Mouse (Mus musculus) liver, embryonic 11.5 days (tissue): ENCODE measurements around the gene Pcp2. TPM values are rescaled to one million over a fixed set of nuclear protein-coding genes. Genes with fewer than 3 reads are reported as not detected.

Source experiments
- ATAC-seq: fragments of 200-750 bp; cut with Nextera tagmentation; replicated peaks from 2 replicates; pipeline ENCODE4 v1.8.0; 2017; ENCODE audit warnings: moderate number of reproducible peaks, mild to moderate bottlenecking, moderate TSS enrichment, moderate library complexity; ENCODE audit not compliant: low FRiP score
- DNase-seq: peaks from one replicate; pipeline ENCODE4 v3.0.0-alpha.2; 2017; ENCODE audit warnings: low spot score
- H3K27ac ChIP-seq: fragments of 300-500 bp; sonication (generic); 2 replicates; pipeline ENCODE4 v1.5.1; 2014; ENCODE audit warnings: mild to moderate bottlenecking, low read depth, low read length, control low read depth
- H3K27me3 ChIP-seq: fragments of 300-500 bp; sonication (generic); replicated peaks from 2 replicates; pipeline ENCODE4 v1.6.1; 2014; ENCODE audit warnings: low read length, mixed read lengths; ENCODE audit not compliant: control insufficient read depth, insufficient read depth
- H3K36me3 ChIP-seq: fragments of 300-500 bp; sonication (generic); 2 replicates; pipeline ENCODE4 v1.6.1; 2014; ENCODE audit warnings: mild to moderate bottlenecking, low read length, moderate library complexity, mixed read lengths; ENCODE audit not compliant: control insufficient read depth, insufficient read depth
- H3K4me1 ChIP-seq: fragments of 300-500 bp; sonication (generic); replicated peaks from 2 replicates; pipeline ENCODE4 v1.6.1; 2014; ENCODE audit warnings: low read length, mixed read lengths; ENCODE audit not compliant: control insufficient read depth, insufficient read depth
- H3K4me2 ChIP-seq: fragments of 300-500 bp; sonication (generic); 2 replicates; pipeline ENCODE4 v1.6.1; 2014; ENCODE audit warnings: mild to moderate bottlenecking, control low read depth, moderate library complexity
- H3K4me3 ChIP-seq: fragments of 300-500 bp; sonication (generic); 2 replicates; pipeline ENCODE4 v1.5.1; 2014; ENCODE audit warnings: low read depth, low read length, control low read depth
- H3K9ac ChIP-seq: fragments of 300-500 bp; sonication (generic); 2 replicates; pipeline ENCODE4 v1.6.1; 2014; ENCODE audit warnings: low read depth, low read length, control low read depth
- H3K9me3 ChIP-seq: fragments of 300-500 bp; sonication (generic); 2 replicates; pipeline ENCODE4 v1.6.1; 2016; ENCODE audit warnings: low read length, inconsistent platforms, mixed read lengths; ENCODE audit not compliant: control insufficient read depth
- WGBS: fragments of 180-500 bp; shearing (Covaris S2); extraction: QIAGEN DNeasy Blood & Tissue Kit; methylation state at CpG from one replicate; pipeline ENCODE4 v1.1.7; 2014; 5-methylcytosine and 5-hydroxymethylcytosine counted together
- polyA plus RNA-seq: library from polyadenylated mRNA; unstranded; fragments of >200 nt; fragmentation: Nextera tagmentation; extraction: Ambion mirVana; gene quantifications from 2 replicates; pipeline ENCODE4 v1.2.1, GENCODE M21; 2014

Gene Pcp2
- polyA plus RNA-seq, 1 experiment from 2014 or later, result 0.40 TPM

DNA sequence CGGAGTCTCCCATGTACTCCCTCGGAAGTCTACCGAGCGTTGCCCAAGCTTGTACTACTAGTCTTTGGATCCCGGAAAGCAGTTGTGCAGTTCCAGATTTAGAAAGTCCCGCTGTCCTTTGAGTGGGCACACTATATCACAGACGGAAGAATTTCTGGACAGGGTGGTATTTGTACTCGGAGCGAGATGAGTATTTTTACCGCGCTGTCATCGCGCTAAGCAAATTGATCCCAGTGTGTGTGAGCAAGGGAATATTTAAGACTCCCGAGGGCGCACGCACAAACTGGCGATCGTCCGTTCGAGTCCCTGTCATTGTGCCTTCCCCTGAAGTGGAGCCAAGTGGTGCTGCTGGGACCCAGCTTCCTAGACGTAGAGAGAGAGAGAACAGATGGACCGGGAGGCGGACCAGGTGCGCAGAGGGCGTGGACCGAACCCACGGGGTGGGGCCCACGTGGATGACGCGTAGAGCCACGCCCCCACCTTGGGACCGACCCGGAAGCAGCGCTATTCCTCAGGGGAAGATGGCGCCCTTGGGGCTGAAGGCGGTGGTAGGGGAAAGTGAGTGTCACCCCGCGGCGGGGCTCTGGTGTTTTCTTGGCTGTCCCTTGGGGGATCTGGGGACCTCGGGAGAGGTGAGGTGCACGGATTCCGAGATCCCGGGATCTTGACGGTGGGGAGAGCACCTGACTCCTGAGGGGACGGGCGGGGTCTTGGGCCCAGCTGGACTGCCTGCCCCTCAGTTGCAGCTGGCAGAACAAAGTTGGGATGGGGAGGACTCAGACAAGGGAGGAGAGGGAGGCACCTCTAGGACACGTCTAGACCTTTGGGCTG lies 5.5 kb upstream of the Pcp2 start, which contains the start of gene Stxbp2:
Gene Stxbp2, plus strand, starts transcription at position 309 of the 831 bp plus-strand sequence.
- Histone ChIP-seq H3K4me2 (peak within 1 kb of the TSS; percentile 81), H3K36me3 (peaks cover 13% of the 10 kb centered on the region; the same call in 1 of the 2 replicates), H3K27me3 (no peaks in the 10 kb centered on the region), H3K4me1 (no peaks in the 10 kb centered on the region), H3K9ac (peak within 1 kb of the TSS; percentile 81), H3K27ac (peak within 1 kb of the TSS; percentile 40; the same call in 1 of the 2 replicates), H3K4me3 (peak within 1 kb of the TSS; percentile 68), H3K9me3 (no peaks in the 10 kb centered on the region)
- ATAC-seq (peak; percentile 91), DNase-seq (peak; percentile 80)
- WGBS, result 8% methylated on average over 47 of the region's 47 CpGs

DNA sequence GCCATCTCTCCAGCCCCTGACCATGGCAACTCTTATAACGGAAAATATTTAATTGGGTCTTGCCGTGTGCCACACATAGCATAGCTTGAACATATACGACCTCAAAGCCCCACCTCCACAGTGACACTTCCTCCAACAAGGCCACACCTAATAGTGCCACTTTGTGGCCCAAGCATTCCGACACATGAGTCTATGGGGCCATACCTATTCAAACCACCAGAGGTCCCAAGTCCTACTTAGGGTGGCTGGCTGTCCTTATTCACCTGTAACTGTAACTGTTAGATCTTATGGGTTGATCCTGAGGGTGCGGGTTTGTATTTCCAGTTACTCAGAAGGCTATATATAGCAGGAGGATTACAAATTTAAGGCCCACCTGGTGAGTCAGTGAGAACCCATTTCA lies 2.7 kb upstream of the Pcp2 start:
- no peak overlapping the region for H3K4me2 ChIP-seq
- no peak overlapping the region for H3K4me3 ChIP-seq
- H3K4me1 ChIP-seq, result no peaks in the 10 kb centered on the region
- H3K27ac ChIP-seq, result no peak overlapping the region
- H3K9ac ChIP-seq, result no peak overlapping the region
- ATAC-seq (0 out of 2 replicates have a peak, but pooled peaks have one; percentile 25), DNase-seq (no peak)
- 34% methylated on average over 5 of the region's 5 CpGs for WGBS
- H3K27me3 ChIP-seq, result no peaks in the 10 kb centered on the region
- 0 out of 2 replicates have a peak, but pooled peaks cover 2% of the 10 kb centered on the region for H3K36me3 ChIP-seq
- H3K9me3 ChIP-seq, result no peaks in the 10 kb centered on the region

DNA sequence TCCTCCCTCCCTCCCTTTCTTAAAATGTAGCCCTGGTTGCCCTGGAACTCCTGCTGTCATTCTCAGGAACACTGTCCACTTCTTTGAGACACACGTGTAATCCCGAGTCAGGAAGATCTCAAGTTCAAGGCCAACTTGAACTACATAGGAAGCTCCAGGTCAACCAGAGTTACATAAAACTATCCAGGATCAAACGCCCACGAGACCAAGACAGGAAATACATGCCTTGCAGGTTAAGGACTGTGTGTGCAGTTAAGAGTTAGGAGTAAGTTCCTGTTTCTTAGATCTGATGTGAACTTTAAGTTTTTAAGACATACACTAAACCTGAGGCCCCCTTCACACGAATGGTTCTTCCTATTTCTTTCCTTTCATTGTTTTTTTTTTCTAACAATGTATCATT lies 1.6 kb upstream of the Pcp2 start:
- Histone ChIP-seq H3K9ac (no peak overlapping the region), H3K27me3 (no peaks in the 10 kb centered on the region), H3K9me3 (no peaks in the 10 kb centered on the region), H3K4me2 (no peak overlapping the region), H3K36me3 (0 out of 2 replicates have a peak, but pooled peaks cover 2% of the 10 kb centered on the region), H3K4me1 (peaks cover 3% of the 10 kb centered on the region), H3K4me3 (no peak overlapping the region), H3K27ac (no peak overlapping the region)
- no peak for ATAC-seq
- no peak for DNase-seq
- 44% methylated on average over 5 of the region's 5 CpGs for WGBS

DNA sequence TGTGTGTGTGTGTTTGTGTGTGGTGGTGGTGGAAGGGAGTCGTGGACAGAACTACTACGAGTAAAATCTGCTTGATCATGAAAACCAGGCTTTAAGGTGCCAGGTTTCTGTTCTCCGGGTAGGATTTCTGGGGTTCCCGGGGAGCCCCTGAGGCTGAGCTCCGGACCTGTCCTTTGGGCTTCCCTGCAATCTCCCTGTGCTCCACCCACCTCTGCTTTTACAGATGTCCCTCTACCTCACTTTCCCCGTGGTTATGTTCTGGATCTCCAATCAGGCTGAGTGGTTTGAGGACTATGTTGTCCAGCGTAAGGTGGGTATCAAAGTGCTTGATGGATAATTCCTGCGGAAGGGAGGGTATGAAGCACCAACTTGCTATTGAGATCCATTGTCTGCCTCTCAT lies 3.2 kb downstream of the Pcp2 start:
- Histone ChIP-seq H3K4me1 (peaks cover 13% of the 10 kb centered on the region), H3K9ac (peak overlapping the region; percentile 67), H3K27ac (no peak overlapping the region), H3K9me3 (no peaks in the 10 kb centered on the region), H3K4me2 (peak overlapping the region; percentile 69), H3K27me3 (no peaks in the 10 kb centered on the region), H3K4me3 (peak overlapping the region; percentile 94), H3K36me3 (peaks cover 15% of the 10 kb centered on the region)
- 67% methylated on average over 8 of the region's 8 CpGs for WGBS
- DNase-seq (no peak), ATAC-seq (no peak)

DNA sequence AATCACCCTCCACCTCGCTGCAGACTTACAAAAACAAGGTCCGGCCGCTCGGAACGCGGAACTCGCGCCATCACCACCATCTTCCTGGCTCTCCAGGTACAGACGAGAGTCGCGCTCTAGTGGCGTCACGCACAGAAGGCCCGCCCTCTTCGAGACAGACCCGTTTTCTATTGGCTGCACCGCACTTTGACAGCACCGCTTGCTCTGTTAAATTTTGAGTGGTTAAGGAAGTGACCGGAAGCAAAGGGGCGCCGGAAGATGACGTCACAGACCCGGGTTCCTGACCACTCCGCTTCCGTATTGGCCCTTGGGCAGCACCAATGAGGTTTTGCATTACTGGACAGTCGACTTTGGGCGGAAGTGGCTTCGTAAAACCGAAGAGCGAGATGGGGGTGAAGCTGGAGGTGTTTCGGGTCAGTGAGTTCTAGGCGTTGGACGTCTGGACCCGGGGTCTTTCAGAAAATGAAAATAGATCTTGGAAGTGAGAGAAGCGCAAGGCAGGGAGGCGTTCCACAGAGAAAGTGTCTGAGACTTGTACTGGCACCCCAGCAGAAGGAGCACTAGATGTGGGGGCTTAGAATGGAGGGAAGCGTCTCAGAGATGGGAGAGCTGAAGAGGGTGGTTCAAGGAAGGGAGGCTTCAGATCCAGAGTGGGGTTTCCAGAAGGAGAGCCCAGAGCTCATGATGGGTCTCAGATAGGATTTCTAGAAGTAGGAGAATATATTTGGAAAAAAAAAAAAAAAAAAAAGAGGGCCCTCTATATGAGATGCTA lies 4.0 kb downstream of the Pcp2 start, which contains the start of the genes Xab2 and Pet100:
Gene Xab2, minus strand, starts transcription at position 118 of the 772 bp plus-strand sequence.
Gene Pet100, plus strand, starts transcription at position 350 of the 772 bp plus-strand sequence.
- Histone ChIP-seq H3K27me3 (no peaks in the 10 kb centered on the region), H3K4me1 (peaks cover 13% of the 10 kb centered on the region), H3K27ac (no peak within 1 kb of the TSS), H3K4me3 (peak within 1 kb of the TSS; percentile 94), H3K36me3 (peaks cover 21% of the 10 kb centered on the region), H3K9ac (peak within 1 kb of the TSS; percentile 81), H3K4me2 (peak within 1 kb of the TSS; percentile 94), H3K9me3 (no peaks in the 10 kb centered on the region)
- peak; percentile 99 for DNase-seq
- under 1% methylated on average over 37 of the region's 37 CpGs for WGBS
- peak; percentile 98 for ATAC-seq

DNA sequence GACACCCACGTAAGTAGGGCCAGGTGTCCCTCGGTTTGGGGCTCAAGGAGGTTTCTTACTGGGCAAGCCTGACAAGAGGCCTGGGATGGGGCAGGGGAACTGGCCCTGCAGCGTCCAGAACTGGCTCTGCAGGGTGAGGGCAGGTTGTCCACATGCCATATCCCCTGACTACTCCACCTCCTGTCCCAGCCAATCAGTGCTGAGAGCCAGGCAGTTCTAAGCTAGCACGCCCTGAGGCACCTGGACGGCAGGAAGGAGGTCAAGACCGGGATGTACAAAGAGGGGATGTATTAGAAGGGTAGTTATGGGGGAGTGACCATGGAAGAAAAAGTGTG lies 15.6 kb downstream of the Pcp2 start:
- DNase-seq, result no peak
- ATAC-seq, result no peak
- H3K36me3 ChIP-seq, result peaks cover 46% of the 10 kb centered on the region
- 78% methylated on average over 6 of the region's 6 CpGs for WGBS
- H3K4me3 ChIP-seq, result no peak overlapping the region
- H3K27me3 ChIP-seq, result no peaks in the 10 kb centered on the region
- H3K9me3 ChIP-seq, result no peaks in the 10 kb centered on the region
- no peak overlapping the region for H3K9ac ChIP-seq
- no peak overlapping the region for H3K27ac ChIP-seq
- H3K4me1 ChIP-seq, result no peaks in the 10 kb centered on the region
- H3K4me2 ChIP-seq, result no peak overlapping the region

DNA sequence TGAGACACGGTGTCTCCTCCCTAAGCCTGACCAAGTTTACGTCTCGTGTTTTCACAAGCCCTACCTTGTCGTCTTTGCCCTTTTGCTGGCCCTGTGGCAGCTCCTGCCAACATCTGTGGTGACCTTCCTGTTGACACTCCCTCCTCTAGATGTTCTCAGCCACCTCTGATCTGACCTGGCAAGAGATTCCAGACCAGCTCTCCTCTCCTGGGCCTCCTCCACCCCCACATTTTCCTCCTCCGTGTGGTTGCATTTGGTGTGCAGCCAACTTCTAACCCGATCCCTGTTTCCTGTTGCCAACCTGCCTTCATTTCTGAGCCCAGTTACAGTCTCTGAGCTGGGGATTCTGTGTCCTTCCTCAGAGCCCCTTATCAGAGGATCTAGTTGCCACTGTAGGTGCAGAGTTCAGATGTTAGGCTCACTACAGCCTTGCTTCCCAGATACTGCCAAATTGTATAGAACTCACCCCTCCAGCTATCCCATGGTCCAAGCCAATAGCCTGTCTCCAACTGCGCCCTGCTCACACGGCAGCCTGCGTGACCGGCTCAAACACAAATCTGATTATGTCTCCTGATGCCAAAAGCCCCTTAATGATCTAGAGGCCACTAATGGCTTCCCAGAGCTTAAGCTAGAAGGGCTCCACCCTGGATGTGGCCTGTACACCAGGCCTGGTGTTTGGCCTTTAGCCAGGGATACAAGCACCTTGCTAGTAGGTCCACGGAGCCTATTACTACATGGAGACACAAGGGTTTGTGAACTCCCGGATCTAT lies 16.1 kb downstream of the Pcp2 start:
- H3K27me3 ChIP-seq, result no peaks in the 10 kb centered on the region
- H3K4me3 ChIP-seq, result no peak overlapping the region
- no peak for ATAC-seq
- no peak for DNase-seq
- no peak overlapping the region for H3K9ac ChIP-seq
- H3K9me3 ChIP-seq, result no peaks in the 10 kb centered on the region
- no peaks in the 10 kb centered on the region for H3K4me1 ChIP-seq
- 88% methylated on average over 12 of the region's 12 CpGs for WGBS
- no peak overlapping the region for H3K4me2 ChIP-seq
- H3K27ac ChIP-seq, result no peak overlapping the region
- peaks cover 41% of the 10 kb centered on the region for H3K36me3 ChIP-seq

DNA sequence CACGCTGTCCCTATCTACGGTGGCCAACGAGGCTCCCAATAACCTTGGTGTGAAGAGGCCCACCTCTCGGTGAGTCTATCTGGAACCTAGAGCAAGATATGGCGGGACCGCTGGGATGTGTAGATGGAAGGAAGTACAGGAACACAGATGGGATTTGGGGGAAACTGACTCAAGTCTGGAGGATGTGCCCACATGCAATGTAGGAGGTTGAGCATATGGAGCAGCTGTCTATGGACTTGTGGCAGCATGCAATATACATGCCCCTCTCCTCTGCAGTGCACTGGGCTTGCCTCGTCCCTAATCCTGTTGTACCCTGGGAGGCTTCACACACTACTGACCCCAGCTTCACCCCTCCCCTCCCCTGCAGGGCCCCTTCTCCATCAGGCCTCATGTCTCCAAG lies 17.5 kb downstream of the Pcp2 start:
- DNase-seq, result no peak
- no peak for ATAC-seq
- Histone ChIP-seq H3K4me2 (no peak overlapping the region), H3K27ac (no peak overlapping the region), H3K27me3 (no peaks in the 10 kb centered on the region), H3K4me1 (no peaks in the 10 kb centered on the region), H3K9ac (no peak overlapping the region), H3K9me3 (no peaks in the 10 kb centered on the region), H3K36me3 (peaks cover 28% of the 10 kb centered on the region), H3K4me3 (no peak overlapping the region)
- 91% methylated on average over 7 of the region's 7 CpGs for WGBS
